Mouse (Mus musculus): ENCODE results near the gene Micu1. TPM values are rescaled to one million over a fixed set of nuclear protein-coding genes. Genes with fewer than 3 reads are reported as not detected.

The Micu1 gene
- total RNA-seq, 1 experiment: 23.6 TPM

DNA sequence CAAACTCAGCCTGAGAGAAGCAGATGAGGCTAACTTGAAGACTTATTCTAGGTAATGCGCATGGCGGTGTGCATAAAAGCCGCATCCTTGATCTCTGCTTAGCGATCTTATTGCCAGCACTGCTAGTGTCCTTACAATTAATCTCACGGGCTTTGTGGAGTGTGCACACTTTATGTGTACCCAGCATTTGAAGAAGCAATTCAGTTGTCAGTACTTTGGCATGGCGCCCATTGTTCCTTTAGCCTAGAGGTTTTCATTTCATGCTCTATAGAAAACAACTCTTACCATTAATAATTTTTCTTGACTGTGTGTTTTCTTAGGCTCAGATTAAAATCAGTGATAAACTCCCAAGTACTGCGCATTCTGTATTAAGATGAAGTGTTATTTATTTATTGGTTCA lies 7.0 kb downstream of the Micu1 start:
- in situ Hi-C loops (cut with MboI; ENCODE audit: low sequenced_read_pairs in 2 of 2, unreplicated experiment in 2 of 2): no loop called here
- H3K9me3 ChIP-seq (ENCODE audit: control insufficient read depth, insufficient read depth, low read depth, low read length): no peaks in the 10 kb centered on the region
- H3K9ac ChIP-seq (ENCODE audit: insufficient read depth, low read depth, low read length, poor library complexity, severe bottlenecking): no peak overlapping the region
- no peak overlapping the region for H3K4me3 ChIP-seq (ENCODE audit: insufficient read depth in 1 of 2, low read depth in 1 of 2, low read length in 2 of 2, poor library complexity in 1 of 2, severe bottlenecking in 1 of 2)
- no peaks in the 10 kb centered on the region for H3K4me1 ChIP-seq (ENCODE audit: control insufficient read depth in 2 of 2, insufficient read depth in 2 of 2, low read length in 2 of 2, poor library complexity in 1 of 2)
- no peak for TF ChIP-seq ZNF384 (IDR thresholded peaks at IDR 0.05; ENCODE audit: low read depth, low read length)
- TF ChIP-seq ZC3H11A (IDR thresholded peaks at IDR 0.05; ENCODE audit: borderline replicate concordance, low read depth, low read length): no peak
- no peak for TF ChIP-seq MAFK (IDR thresholded peaks at IDR 0.05; ENCODE audit: insufficient read depth, low read depth, low read length)
- TF ChIP-seq CHD2 (IDR thresholded peaks at IDR 0.05; ENCODE audit: low read depth, low read length): no peak
- no peak for TF ChIP-seq HCFC1 (IDR thresholded peaks at IDR 0.05; ENCODE audit: borderline replicate concordance, insufficient read depth, low read length)
- DNase-seq (ENCODE audit: low read depth, low spot score): no peak
- no peaks in the 10 kb centered on the region for H3K36me3 ChIP-seq (ENCODE audit: control insufficient read depth, insufficient read depth, low read length, poor library complexity, severe bottlenecking)
- no peak overlapping the region for H3K27ac ChIP-seq (ENCODE audit: insufficient read depth, low read depth, low read length, poor library complexity, severe bottlenecking)

DNA sequence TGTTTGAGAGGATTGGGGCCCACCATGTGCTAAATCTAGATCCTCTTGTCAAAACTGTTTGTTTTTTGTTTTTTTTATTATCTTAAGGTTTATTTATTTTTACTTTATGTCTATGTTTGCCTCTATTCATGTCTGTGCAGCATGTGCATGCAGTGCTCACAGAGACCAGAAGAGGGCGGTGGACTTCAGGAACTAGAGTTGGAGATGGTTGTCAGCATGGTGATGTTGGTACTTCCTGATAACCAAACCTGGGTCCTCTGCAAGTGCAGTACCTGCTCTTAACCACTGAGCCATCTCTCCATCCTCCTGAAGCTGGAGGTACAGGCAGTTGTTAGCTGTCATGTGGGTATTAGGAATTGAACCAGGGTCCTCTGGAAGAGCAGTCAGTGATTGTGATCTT lies 8.0 kb downstream of the Micu1 start:
- Histone ChIP-seq H3K9me3 (ENCODE audit: control insufficient read depth, insufficient read depth, low read depth, low read length) (no peaks in the 10 kb centered on the region), H3K4me3 (ENCODE audit: insufficient read depth in 1 of 2, low read depth in 1 of 2, low read length in 2 of 2, poor library complexity in 1 of 2, severe bottlenecking in 1 of 2) (no peak overlapping the region), H3K36me3 (ENCODE audit: control insufficient read depth, insufficient read depth, low read length, poor library complexity, severe bottlenecking) (no peaks in the 10 kb centered on the region), H3K27ac (ENCODE audit: insufficient read depth, low read depth, low read length, poor library complexity, severe bottlenecking) (no peak overlapping the region), H3K9ac (ENCODE audit: insufficient read depth, low read depth, low read length, poor library complexity, severe bottlenecking) (no peak overlapping the region), H3K4me1 (ENCODE audit: control insufficient read depth in 2 of 2, insufficient read depth in 2 of 2, low read length in 2 of 2, poor library complexity in 1 of 2) (no peaks in the 10 kb centered on the region)
- peak; percentile 68 for DNase-seq (ENCODE audit: low read depth, low spot score)
- in situ Hi-C loops (cut with MboI; ENCODE audit: low sequenced_read_pairs in 2 of 2, unreplicated experiment in 2 of 2): no loop called here
- peak; percentile 72; the same call in 1 of the 2 replicates for TF ChIP-seq ZC3H11A (IDR thresholded peaks at IDR 0.05; ENCODE audit: borderline replicate concordance, low read depth, low read length)
- 0 out of 2 replicates have a peak, but pooled peaks have one; percentile 31 for TF ChIP-seq HCFC1 (IDR thresholded peaks at IDR 0.05; ENCODE audit: borderline replicate concordance, insufficient read depth, low read length)
- no peak for TF ChIP-seq CHD2 (IDR thresholded peaks at IDR 0.05; ENCODE audit: low read depth, low read length)
- TF ChIP-seq ZNF384 (IDR thresholded peaks at IDR 0.05; ENCODE audit: low read depth, low read length): no peak

DNA sequence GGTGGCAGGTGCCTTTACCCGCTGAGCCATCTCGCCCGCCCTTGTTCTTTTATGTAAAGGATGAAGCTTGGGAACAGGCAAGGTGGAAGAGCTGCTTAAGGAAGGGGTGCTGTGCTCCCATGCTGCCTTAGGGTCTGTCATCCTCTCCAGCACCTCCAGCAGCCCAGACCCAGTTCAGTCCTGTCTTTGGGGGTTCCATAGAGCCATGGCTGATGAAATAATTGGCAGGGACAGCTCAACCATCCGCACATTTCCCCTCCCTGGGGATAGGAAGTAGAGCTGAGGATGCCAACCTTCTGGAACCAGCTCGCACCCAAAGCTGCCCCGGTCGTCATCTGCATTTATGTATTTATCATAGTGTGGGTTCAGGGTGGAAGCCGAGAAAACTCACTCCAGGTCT lies 9.8 kb downstream of the Micu1 start:
- no peak for DNase-seq (ENCODE audit: low read depth, low spot score)
- no peak for TF ChIP-seq HCFC1 (IDR thresholded peaks at IDR 0.05; ENCODE audit: borderline replicate concordance, insufficient read depth, low read length)
- TF ChIP-seq CHD2 (IDR thresholded peaks at IDR 0.05; ENCODE audit: low read depth, low read length): no peak
- no peak for TF ChIP-seq ZC3H11A (IDR thresholded peaks at IDR 0.05; ENCODE audit: borderline replicate concordance, low read depth, low read length)

DNA sequence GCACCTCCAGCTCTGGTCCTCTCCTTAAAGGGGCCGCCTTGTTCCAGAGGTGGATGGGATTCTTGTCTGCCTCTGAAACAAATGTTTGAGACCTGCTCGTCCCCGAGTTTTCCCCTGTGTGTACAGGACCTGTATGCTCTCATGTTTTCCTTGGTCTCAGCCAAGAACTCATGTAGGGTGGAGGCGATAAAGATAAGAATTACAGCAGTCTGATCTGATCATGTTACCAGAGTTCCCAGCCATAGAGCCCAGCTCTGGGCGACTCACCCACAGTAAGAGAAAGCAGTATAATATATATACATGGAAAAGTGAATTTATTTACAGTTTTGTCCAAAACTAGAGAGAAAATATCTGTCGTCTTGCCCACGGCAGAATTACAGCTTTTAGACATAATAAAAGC lies 17.7 kb downstream of the Micu1 start:
- H3K27ac ChIP-seq (ENCODE audit: insufficient read depth, low read depth, low read length, poor library complexity, severe bottlenecking): no peak overlapping the region
- DNase-seq (ENCODE audit: low read depth, low spot score): no peak
- in situ Hi-C loops (cut with MboI; ENCODE audit: low sequenced_read_pairs in 2 of 2, unreplicated experiment in 2 of 2): no loop called here
- H3K36me3 ChIP-seq (ENCODE audit: control insufficient read depth, insufficient read depth, low read length, poor library complexity, severe bottlenecking): 0 out of 2 replicates have a peak, but pooled peaks cover 2% of the 10 kb centered on the region
- no peak overlapping the region for H3K9ac ChIP-seq (ENCODE audit: insufficient read depth, low read depth, low read length, poor library complexity, severe bottlenecking)
- H3K9me3 ChIP-seq (ENCODE audit: control insufficient read depth, insufficient read depth, low read depth, low read length): no peaks in the 10 kb centered on the region
- H3K4me3 ChIP-seq (ENCODE audit: insufficient read depth in 1 of 2, low read depth in 1 of 2, low read length in 2 of 2, poor library complexity in 1 of 2, severe bottlenecking in 1 of 2): no peak overlapping the region
- H3K4me1 ChIP-seq (ENCODE audit: control insufficient read depth in 2 of 2, insufficient read depth in 2 of 2, low read length in 2 of 2, poor library complexity in 1 of 2): no peaks in the 10 kb centered on the region
- TF ChIP-seq ZNF384 (IDR thresholded peaks at IDR 0.05; ENCODE audit: low read depth, low read length) (no peak), MAFK (IDR thresholded peaks at IDR 0.05; ENCODE audit: insufficient read depth, low read depth, low read length) (no peak), HCFC1 (IDR thresholded peaks at IDR 0.05; ENCODE audit: borderline replicate concordance, insufficient read depth, low read length) (no peak), CHD2 (IDR thresholded peaks at IDR 0.05; ENCODE audit: low read depth, low read length) (no peak), ZC3H11A (IDR thresholded peaks at IDR 0.05; ENCODE audit: borderline replicate concordance, low read depth, low read length) (no peak)

More for the DNA sequence above, 9.8 kb downstream of the Micu1 start:
- H3K9me3 ChIP-seq (ENCODE audit: control insufficient read depth, insufficient read depth, low read depth, low read length): no peaks in the 10 kb centered on the region
- no peak overlapping the region for H3K9ac ChIP-seq (ENCODE audit: insufficient read depth, low read depth, low read length, poor library complexity, severe bottlenecking)
- no peaks in the 10 kb centered on the region for H3K36me3 ChIP-seq (ENCODE audit: control insufficient read depth, insufficient read depth, low read length, poor library complexity, severe bottlenecking)
- no peak overlapping the region for H3K4me3 ChIP-seq (ENCODE audit: insufficient read depth in 1 of 2, low read depth in 1 of 2, low read length in 2 of 2, poor library complexity in 1 of 2, severe bottlenecking in 1 of 2)
- in situ Hi-C loops (cut with MboI; ENCODE audit: low sequenced_read_pairs in 2 of 2, unreplicated experiment in 2 of 2): no loop called here
- no peak overlapping the region for H3K27ac ChIP-seq (ENCODE audit: insufficient read depth, low read depth, low read length, poor library complexity, severe bottlenecking)
- no peaks in the 10 kb centered on the region for H3K4me1 ChIP-seq (ENCODE audit: control insufficient read depth in 2 of 2, insufficient read depth in 2 of 2, low read length in 2 of 2, poor library complexity in 1 of 2)

- no peaks in the 10 kb centered on the region for H3K9me3 ChIP-seq (ENCODE audit: control insufficient read depth, insufficient read depth, low read depth, low read length)
Observed at GRCm38 (mm10) chr10:59721555-59721954, 19.3 kb downstream of the Micu1 start.

More at GRCm38 (mm10) chr10:59721555-59721954, 19.3 kb downstream of the Micu1 start:
- Histone ChIP-seq H3K36me3 (ENCODE audit: control insufficient read depth, insufficient read depth, low read length, poor library complexity, severe bottlenecking) (0 out of 2 replicates have a peak, but pooled peaks cover 2% of the 10 kb centered on the region), H3K9ac (ENCODE audit: insufficient read depth, low read depth, low read length, poor library complexity, severe bottlenecking) (no peak overlapping the region), H3K4me1 (ENCODE audit: control insufficient read depth in 2 of 2, insufficient read depth in 2 of 2, low read length in 2 of 2, poor library complexity in 1 of 2) (no peaks in the 10 kb centered on the region), H3K27ac (ENCODE audit: insufficient read depth, low read depth, low read length, poor library complexity, severe bottlenecking) (no peak overlapping the region), H3K4me3 (ENCODE audit: insufficient read depth in 1 of 2, low read depth in 1 of 2, low read length in 2 of 2, poor library complexity in 1 of 2, severe bottlenecking in 1 of 2) (no peak overlapping the region)
- TF ChIP-seq CHD2 (IDR thresholded peaks at IDR 0.05; ENCODE audit: low read depth, low read length) (no peak), MAFK (IDR thresholded peaks at IDR 0.05; ENCODE audit: insufficient read depth, low read depth, low read length) (no peak), ZNF384 (IDR thresholded peaks at IDR 0.05; ENCODE audit: low read depth, low read length) (no peak), HCFC1 (IDR thresholded peaks at IDR 0.05; ENCODE audit: borderline replicate concordance, insufficient read depth, low read length) (no peak), ZC3H11A (IDR thresholded peaks at IDR 0.05; ENCODE audit: borderline replicate concordance, low read depth, low read length) (no peak)
- no peak for DNase-seq (ENCODE audit: low read depth, low spot score)
- in situ Hi-C loops (cut with MboI; ENCODE audit: low sequenced_read_pairs in 2 of 2, unreplicated experiment in 2 of 2): no loop called here
